Mouse (Mus musculus) adrenal gland, adult 2 months (tissue): ENCODE measurements at regions not wholly inside any gene's neighbourhood (a gene's known extent, or its start where the extent isn't known, plus 50 kb on each side); places are given as distances from the start of the nearest gene placed in this dataset.

ENCODE experiments used
- DNase-seq: peaks from one replicate; pipeline ENCODE4 v3.0.0; 2021

DNA sequence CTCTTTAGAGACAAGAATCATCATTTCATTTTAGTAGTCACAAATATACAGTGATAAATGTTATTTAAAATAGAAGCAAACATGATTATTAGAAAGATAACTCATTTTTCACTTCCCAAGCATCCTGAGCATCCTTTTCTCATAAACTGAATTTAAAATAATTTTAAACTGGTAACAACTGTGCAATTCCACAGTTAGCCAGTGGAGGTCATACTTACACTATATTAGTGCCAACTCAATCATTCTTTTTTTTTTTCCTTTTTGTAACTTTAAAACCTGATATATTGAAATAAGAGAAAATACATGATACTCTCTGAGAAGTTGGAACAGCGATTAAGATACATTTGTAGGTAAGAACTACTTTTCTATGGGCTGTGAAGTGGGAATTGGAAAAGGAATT, 113.2 kb upstream of the Gm17509 start:
- no peak for DNase-seq

DNA sequence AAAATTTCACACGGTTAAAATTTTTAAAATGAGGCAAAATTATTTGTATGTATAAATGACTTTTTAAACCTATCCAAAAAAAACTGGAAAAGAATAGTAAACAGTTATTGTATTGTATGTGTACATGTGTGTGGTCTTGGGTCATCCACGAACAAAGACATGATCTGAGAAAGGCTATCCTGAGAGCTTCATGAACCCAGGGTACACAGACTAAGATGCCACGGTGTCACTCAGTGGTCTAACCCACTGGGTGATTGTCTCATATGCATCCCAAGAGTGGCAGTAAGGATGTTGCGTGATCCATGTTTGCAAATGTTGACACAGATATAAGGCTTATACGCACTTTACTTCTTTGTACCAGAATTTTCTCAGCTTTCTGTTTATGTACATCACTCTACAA, 113.7 kb upstream of the Gm17509 start:
- DNase-seq: no peak

DNA sequence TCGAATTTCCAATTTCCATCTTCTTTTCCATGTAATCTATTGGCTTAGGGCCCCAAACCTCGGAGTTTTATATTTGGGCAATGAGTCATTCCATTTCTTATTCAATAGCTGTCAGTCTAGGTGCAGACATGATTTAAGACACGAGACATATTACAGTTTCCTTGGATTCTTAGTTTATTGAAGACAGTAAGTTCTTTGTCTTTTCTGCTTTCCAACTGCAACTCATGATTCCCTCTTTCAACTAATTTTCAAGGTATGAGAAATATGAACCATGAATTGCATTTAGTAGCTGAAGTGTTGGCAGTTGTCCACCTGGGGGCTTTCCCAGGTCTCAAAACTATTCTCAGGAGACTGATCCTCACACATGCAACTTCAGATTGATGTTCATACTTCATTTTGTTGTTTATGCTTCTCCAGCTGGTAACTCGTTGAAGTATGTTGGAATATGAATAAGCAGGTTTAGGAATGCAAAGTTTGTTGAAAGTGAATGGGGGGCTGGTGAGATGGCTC, 160.3 kb upstream of the Gm17509 start:
- DNase-seq: no peak

DNA sequence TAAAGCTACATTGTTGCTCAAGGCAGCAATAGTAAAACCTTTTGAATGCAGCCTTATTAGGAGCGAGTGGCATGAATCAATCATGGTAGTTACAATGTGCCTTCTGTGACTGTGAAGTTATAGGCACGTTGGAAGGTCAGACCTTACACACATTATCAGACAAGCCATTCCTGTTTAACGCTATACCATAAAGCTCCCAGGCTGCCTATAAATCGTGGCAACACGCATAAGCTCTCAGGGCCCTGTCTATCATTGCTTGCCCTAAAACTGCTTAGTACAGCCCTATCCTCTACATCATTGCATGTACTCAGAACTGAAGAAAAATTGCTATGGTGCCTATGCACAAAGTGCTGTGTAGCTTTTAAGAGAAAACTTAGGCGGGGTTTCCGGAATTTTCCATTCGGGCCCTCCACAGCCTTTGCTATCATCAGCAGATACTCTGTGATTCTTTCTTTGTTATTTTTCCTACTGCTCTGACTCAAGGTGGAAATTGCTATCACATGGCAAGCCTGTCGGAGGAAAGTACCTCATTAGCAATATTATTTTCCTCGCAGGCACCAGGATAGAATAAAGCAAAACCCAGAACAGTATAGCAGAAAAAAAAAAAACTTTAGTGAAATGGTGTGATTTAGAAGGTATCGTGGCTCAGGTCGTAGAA, 162.7 kb upstream of the Gm17509 start:
- DNase-seq: no peak

DNA sequence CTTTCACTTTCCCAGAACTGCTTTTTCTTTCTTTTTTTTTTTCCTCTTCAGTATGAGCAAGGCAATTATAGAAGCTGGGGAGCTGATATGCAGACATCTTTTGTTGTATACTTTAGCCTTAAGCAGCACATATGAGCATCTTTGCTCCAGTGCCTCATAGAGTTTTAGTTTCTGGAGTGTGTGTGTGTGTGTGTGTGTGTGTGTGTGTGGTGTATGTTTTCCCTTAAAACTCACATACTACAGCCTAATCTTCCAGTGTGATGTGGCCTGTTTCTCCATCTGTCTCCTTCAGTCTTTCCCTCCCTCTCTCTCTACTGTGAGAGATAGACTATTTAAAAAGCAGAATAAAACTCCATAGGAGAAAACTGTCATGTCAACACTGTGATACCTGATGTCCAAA, 169.4 kb upstream of the Gm17509 start:
- no peak for DNase-seq

DNA sequence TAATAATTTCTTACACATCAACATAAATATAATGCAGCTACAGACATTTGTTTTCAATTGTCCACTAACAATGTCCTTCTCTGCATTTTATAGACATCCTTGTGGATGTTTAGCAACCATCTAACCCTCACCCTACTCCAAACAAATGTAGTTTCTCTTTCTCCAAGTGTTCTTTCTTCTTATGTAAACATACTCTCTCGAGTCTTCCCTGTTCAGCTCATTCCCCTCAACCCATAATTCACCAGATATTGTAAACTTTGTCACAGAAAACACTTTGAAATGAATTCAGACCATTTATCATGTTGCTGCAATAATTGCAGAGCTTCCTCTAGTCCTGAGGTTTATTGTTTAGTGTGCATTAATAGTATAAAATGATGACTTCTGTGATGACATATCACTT, 172.6 kb upstream of the Gm17509 start:
- no peak for DNase-seq

DNA sequence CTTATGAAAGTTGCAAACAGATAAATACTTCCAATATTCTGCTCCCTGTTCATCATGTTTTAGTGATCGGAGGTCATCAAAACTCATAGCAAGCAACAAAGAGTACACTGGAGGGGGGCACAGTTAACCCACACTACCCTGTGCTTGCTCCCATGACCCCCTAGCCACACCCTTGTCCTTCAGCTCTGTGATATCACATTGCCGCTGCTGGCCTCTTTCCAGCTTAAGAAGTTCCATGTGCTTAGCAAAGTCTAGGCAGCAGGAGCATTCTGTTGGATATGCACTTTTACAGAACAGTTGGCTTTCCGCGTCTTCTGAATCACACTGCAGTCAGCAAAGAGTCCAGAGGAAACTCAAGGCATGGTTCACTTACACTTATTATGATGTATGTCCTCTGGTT, 180.4 kb upstream of the Gm17509 start:
- no peak for DNase-seq

DNA sequence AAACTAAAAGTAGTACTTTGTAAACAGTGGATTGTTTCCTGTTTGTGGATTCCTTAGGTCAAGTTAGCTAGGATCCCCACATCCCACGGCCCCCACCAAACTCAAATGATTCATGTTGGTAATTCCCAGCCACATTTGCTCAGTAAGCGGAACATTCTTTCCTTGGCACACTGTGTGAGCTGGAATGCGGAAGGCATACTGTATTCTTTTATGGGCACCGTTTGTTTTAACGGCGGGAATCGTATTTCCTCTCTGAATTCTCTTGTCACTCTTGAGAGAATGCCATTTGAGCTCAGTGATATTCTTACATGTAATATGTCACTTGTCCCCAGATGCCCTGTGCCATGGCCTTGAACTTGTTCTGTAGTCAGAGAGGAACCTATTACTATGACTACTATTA, 189.1 kb upstream of the Gm17509 start:
- no peak for DNase-seq

DNA sequence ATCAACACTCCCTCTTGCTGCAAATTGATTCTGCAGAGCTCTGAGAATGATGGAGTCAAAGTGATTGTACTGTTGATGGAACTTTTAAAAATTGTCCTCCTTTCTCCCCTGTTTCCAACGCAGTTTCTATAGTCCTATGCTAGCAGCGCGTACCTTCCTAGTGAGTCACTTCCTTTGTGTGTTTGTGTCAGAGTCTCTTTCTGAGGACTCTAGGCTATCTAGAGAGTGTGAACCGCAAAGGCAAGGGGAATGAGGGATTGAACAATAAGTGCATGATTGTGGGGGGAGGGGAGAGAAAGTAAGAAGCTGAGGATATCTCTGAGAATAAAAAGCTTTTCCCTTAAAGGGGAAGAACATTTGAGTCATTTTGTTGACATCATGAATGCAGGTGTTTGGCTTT, 188.5 kb upstream of the Hcn1 start:
- no peak for DNase-seq

DNA sequence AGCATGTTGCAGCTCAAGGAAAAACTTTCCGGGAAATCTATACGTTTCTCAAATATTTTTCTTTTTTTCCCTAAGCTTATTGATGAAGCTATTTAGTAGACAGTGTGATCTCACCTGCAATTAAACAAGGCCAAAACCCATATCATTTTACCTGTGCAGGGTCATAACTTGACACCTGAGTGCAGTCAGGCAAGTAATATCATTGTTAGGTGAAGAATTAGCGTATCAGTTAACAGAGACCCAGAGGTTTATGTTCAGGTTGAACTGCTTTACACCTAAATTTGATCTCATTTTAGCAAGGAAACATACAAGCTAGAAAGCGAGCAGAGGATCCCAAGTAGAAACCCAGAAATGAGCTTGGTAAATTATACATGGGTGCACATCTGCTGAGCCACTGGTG, 178.6 kb upstream of the Hcn1 start:
- no peak for DNase-seq

DNA sequence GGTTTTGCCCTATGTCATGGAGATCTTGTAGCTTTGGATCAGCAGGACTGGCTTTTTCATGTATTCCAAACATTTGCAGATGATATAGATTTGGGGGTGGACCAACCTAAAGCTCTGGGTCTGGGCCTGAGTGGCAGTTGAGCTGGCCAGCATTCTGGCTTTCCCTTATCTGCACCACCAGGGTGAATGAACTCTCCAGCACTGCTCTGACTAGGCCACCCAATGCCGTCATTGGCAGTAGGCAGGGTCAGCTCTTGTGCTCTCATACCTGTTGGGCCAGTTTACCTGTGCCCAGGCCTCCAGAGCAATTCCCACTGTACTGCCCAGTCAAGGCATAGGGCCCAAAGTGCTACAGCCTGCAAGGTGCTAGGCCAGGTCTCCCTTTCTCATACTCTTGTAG, 177.1 kb upstream of the Hcn1 start:
- no peak for DNase-seq

DNA sequence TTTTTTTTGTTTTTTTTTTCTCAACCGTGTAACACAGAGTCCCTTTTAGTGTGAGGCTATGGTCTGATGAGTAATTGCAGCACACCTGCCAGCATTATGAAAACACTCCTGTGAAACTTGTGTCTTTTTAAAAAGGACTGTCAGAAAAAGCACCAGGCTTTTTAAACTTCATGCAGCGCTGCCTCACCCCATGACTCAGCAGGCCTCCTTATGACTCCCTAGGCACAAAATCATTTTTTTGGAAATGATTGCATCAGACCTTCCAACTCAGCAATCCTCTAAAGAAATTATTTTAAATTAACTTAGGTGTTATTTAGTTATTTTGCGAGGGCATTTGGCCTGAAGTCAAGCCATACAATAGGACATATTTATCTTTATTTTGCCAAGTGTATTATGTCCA, 134.7 kb upstream of the Hcn1 start:
- peak; percentile 23 for DNase-seq

DNA sequence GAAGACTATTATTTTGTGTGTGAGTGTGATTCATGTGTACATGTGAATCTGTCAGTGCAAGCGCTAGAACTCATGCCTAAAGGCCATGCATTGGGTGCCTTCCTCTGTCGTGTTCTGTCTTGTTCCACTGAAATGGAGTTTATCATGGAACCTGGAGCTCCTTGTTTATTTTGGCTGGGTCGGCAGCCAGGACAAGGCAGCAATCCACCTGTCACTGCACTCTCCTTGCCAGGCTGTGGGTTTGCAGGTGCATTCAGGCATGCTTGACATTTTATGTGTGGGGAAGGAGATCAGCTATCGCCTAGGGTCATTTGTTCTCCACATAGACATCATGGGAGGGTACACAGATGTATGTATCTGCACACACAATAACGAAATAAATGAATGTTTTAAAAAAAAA, 129.4 kb upstream of the Hcn1 start:
- no peak for DNase-seq

DNA sequence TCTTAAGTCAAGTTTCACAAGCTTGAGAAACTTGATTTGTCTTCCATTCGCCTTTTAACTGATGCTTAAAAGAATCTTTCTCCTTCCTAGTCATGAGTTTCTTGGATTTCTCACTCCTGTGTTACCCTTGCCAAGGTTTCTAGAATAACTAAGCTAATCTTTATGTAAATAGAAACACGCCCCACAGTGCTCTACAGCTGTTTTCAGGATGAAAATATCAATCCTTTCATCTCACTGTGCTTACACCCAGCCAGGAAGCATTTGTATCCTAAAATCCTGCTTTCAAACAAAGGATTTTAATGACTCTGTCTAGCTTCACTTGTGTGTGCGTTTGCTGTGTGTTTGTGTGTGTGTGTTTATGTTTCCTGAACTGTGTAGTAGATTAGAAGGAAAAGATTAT, 119.5 kb upstream of the Hcn1 start:
- DNase-seq: no peak

DNA sequence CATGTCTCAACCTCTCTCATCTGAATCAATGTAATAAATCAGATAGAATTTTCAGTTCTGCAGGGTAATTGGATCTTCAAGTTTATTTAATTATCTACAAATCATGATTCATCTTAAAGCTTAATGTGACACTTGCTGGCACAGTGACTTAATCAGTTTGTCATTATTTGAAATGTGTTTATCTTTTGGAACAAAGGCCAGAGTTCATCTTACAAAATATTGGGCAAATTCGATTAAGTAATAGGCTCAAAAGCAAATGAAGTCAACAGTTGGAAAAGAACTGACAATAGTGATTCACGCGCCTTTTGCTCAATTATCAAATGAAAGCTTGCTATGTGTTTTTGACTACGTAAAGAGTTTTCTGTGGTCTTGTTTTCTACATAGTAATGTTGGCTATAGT, 93.4 kb upstream of the Hcn1 start:
- DNase-seq: no peak

DNA sequence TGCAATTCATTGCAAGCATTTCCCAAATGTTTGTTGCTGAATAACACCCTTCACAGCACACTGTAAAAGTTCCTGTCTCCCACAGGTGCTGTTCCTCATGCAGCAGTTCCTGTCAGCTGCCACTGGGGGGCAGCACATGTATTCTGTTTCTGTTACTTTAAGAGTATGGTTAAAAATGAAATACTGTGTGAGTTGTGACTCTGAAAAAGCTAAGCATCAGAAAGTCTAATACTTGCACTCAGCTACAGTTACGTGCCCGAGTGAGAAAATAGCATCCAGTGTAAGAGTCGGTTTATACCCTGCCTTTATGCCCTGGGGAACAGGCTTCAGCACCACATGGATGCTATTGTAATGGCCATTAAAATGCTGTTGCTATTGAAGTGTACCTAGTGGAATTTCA, 52.0 kb upstream of the Hcn1 start:
- DNase-seq: peak; percentile 3
